Mouse (Mus musculus): ENCODE results near the gene Zfp715.

DNA sequence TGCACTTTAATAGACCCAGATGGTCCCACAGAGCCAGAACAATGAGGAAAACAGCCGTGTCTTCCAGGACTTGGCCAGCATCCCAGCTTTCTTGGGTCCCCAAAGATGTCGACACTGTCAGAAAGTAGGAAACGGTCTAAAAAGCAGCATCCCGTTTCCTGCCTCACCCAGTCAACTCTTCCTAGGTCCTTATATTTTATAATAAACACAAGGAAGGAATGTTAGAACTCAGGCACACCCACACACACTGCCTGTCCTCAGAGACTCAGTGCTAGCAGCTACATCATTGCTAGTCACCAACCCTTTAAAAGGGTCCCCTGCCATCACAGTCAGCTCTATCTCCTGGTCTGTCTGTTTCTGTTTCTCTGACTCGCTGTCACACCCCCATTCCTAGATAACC lies 35.7 kb downstream of the Zfp715 start:
- TF ChIP-seq CTCF (IDR thresholded peaks at IDR 0.05; ENCODE audit: low read depth): no peak
- no peak for TF ChIP-seq EP300 (IDR thresholded peaks at IDR 0.05; ENCODE audit: low read depth)

Measured in liver, embryonic 14.5 days (tissue).